Comparison of ENCODE assay signal across 14 mouse cellular contexts in the genomic region with DNA sequence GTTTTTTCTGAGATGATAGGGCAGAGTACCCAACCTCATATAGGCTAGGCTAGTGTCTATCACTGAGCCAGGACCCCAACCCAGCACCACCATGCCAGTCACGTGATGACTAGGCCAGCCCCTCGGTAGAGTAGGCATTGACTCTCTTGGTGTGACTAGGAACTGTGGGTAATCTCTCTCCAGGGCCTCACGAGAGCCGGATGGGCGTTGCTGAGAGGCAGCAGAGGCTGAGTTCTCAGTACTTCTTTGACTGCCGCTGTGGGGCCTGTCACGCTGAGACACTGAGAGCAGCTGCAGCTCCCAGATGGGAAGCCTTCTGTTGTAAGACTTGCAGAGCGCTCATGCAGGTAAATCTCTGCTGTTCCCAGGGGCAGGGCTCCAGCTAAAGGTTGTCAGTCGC. TPM values are rescaled to one million over a fixed set of nuclear protein-coding genes. Genes with fewer than 3 reads are reported as not detected.
DNase-seq lines count a peak whose midpoint lies in the region; ATAC-seq and TF ChIP-seq lines count a peak whose summit lies in the region.
"Had no signal": no experiment of that assay in that cellular context is flagged by ENCODE, and none has a peak within 500 bp of the region (broad histone marks: within the 10 kb centered on the region; RNA-seq: fewer than 3 reads in every experiment).

No protein-coding gene starts in this region.

- WGBS in embryonic facial prominence, embryonic 14.5 days: 73% methylated on average over 9 of the region's 9 CpGs
- WGBS in embryonic facial prominence, embryonic 10.5 days: 67% methylated on average over 9 of the region's 9 CpGs
- 32% methylated on average over 9 of the region's 9 CpGs for WGBS in cerebellum, adult 2 months

- H3K27me3 ChIP-seq in embryonic facial prominence, embryonic 14.5 days (replicated peaks; ENCODE audit: control insufficient read depth, insufficient read depth, low read length): no peaks in the 10 kb centered on the region
- no peaks in the 10 kb centered on the region for H3K27me3 ChIP-seq in embryonic facial prominence, embryonic 10.5 days (replicated peaks; ENCODE audit: low read depth, poor library complexity, severe bottlenecking)
- H3K27me3 ChIP-seq in C2C12 (ENCODE audit: control insufficient read depth, insufficient read depth, insufficient read length): no peaks in the 10 kb centered on the region
- H3K27me3 ChIP-seq in cerebellum, adult 2 months (ENCODE audit: control insufficient read depth, insufficient read depth, low read length): no peaks in the 10 kb centered on the region
- H3K27me3 ChIP-seq: embryonic facial prominence, embryonic 12.5 days had no signal

- H3K9ac ChIP-seq in embryonic facial prominence, embryonic 14.5 days (ENCODE audit: low read depth, low read length): no peak overlapping the region
- H3K9ac ChIP-seq: embryonic facial prominence, embryonic 12.5 days; liver, postnatal 0 days had no signal

- H3K36me3 ChIP-seq in embryonic facial prominence, embryonic 14.5 days (ENCODE audit: control insufficient read depth, insufficient read depth, low read length): no peaks in the 10 kb centered on the region
- H3K36me3 ChIP-seq in embryonic facial prominence, embryonic 10.5 days (replicated peaks): peaks cover 8% of the 10 kb centered on the region; the same call in 1 of the 2 replicates
- peaks cover 16% of the 10 kb centered on the region for H3K36me3 ChIP-seq in C2C12 (ENCODE audit: control insufficient read depth, insufficient read depth)

- H3K27ac ChIP-seq in embryonic facial prominence, embryonic 14.5 days (replicated peaks; ENCODE audit: low read depth, low read length): no peak overlapping the region
- no peak overlapping the region for H3K27ac ChIP-seq in embryonic facial prominence, embryonic 10.5 days (replicated peaks)
- no peak overlapping the region for H3K27ac ChIP-seq in cerebellum, adult 2 months (ENCODE audit: insufficient read depth, low read length)
- H3K27ac ChIP-seq: embryonic facial prominence, embryonic 12.5 days; limb, embryonic 10.5 days had no signal

- no peaks in the 10 kb centered on the region for H3K9me3 ChIP-seq in embryonic facial prominence, embryonic 14.5 days (ENCODE audit: control insufficient read depth, low read length)
- no peaks in the 10 kb centered on the region for H3K9me3 ChIP-seq in embryonic facial prominence, embryonic 10.5 days
- H3K9me3 ChIP-seq: embryonic facial prominence, embryonic 12.5 days; limb, embryonic 10.5 days had no signal

- peak; percentile 19 for DNase-seq in embryonic facial prominence, embryonic 14.5 days (ENCODE audit: low spot score)
- DNase-seq in embryonic facial prominence, embryonic 10.5 days (ENCODE audit: low spot score): no peak
- peak; percentile 43 to 55 for DNase-seq in layer of hippocampus, adult 8-10 months (ENCODE audit: low spot score in 2 of 2)
- no peak for DNase-seq in layer of hippocampus, postnatal 36 days
- peak; percentile 34 to 43 for DNase-seq in cerebellum, adult 2 months
- no peak for DNase-seq in MN1 (ENCODE audit: low spot score)
- DNase-seq: gastrocnemius, postnatal 10 days; kidney, postnatal 14 days; liver, postnatal 0 days had no signal

- H3K4me2 ChIP-seq in embryonic facial prominence, embryonic 14.5 days (ENCODE audit: low read depth, low read length): no peak overlapping the region
- H3K4me2 ChIP-seq: embryonic facial prominence, embryonic 12.5 days had no signal

- TF ChIP-seq CTCF in C2C12 (IDR thresholded peaks at IDR 0.05; ENCODE audit: control insufficient read depth, insufficient read depth, insufficient read length): no peak
- no peak for TF ChIP-seq CTCF in cerebellum, adult 2 months (IDR thresholded peaks at IDR 0.05; ENCODE audit: borderline replicate concordance, insufficient read depth, low read depth, low read length)

- no peaks in the 10 kb centered on the region for H3K4me1 ChIP-seq in embryonic facial prominence, embryonic 14.5 days (ENCODE audit: control insufficient read depth, insufficient read depth, low read length)
- H3K4me1 ChIP-seq in embryonic facial prominence, embryonic 10.5 days: 0 out of 2 replicates have a peak, but pooled peaks cover 3% of the 10 kb centered on the region
- H3K4me1 ChIP-seq in cerebellum, adult 2 months (ENCODE audit: control insufficient read depth, insufficient read depth, low read length): peaks cover 15% of the 10 kb centered on the region
- H3K4me1 ChIP-seq: embryonic facial prominence, embryonic 12.5 days; limb, embryonic 10.5 days had no signal

- no peak overlapping the region for H3K4me3 ChIP-seq in embryonic facial prominence, embryonic 14.5 days (ENCODE audit: low read depth, low read length)
- H3K4me3 ChIP-seq in embryonic facial prominence, embryonic 10.5 days: no peak overlapping the region
- peak overlapping the region; percentile 31 for H3K4me3 ChIP-seq in C2C12 (ENCODE audit: insufficient read depth, poor library complexity, severe bottlenecking)
- no peak overlapping the region for H3K4me3 ChIP-seq in cerebellum, adult 2 months (replicated peaks; ENCODE audit: insufficient read depth, low read depth, low read length)
- H3K4me3 ChIP-seq: embryonic facial prominence, embryonic 12.5 days; limb, embryonic 10.5 days had no signal

- ATAC-seq in embryonic facial prominence, embryonic 14.5 days (ENCODE audit: low read depth): no peak
- ATAC-seq in inflammation-experienced regulatory T-cells, adult 6 months: no peak
- ATAC-seq: liver, postnatal 0 days had no signal

- H3K79me2 ChIP-seq in C2C12 (ENCODE audit: control insufficient read depth, insufficient read depth): peaks cover 21% of the 10 kb centered on the region

- H3ac ChIP-seq in C2C12 (ENCODE audit: control insufficient read depth, insufficient read length, low read depth): peak overlapping the region; percentile 78

- H3K79me3 ChIP-seq in C2C12 (ENCODE audit: low read depth): peaks cover 2% of the 10 kb centered on the region

- no peak for TF ChIP-seq POLR2A in cerebellum, adult 2 months (IDR thresholded peaks at IDR 0.05; ENCODE audit: borderline replicate concordance, insufficient read depth, low read length)

TF ChIP-seq in C2C12, 6 proteins besides CTCF, POLR2A, EP300 and RAD21:
- TF ChIP-seq USF1 (IDR thresholded peaks at IDR 0.05; ENCODE audit: low read depth) (peak; percentile 98), MYOG (IDR thresholded peaks at IDR 0.05; ENCODE audit: control insufficient read depth, extremely low read depth, insufficient read length) (no peak), CEBPB (IDR thresholded peaks at IDR 0.05; ENCODE audit: low read depth) (no peak), MYOD1 (IDR thresholded peaks at IDR 0.05; ENCODE audit: control insufficient read depth, insufficient read length, low read depth) (peak; percentile 73), FOSL1 (IDR thresholded peaks at IDR 0.05; ENCODE audit: insufficient read depth, low read length, poor library complexity, severe bottlenecking) (no peak), MAX (IDR thresholded peaks at IDR 0.05) (peak; percentile 52)

RNA-seq across cellular contexts. Expression of a gene that starts 22.4 kb away (rescaled TPM):
- polyA plus RNA-seq in embryonic facial prominence, embryonic 14.5 days (2014; fragmentation: Nextera tagmentation; extraction: Ambion mirVana): 354 and 373 TPM in 2 replicates
- 211 and 216 TPM in 2 replicates for polyA plus RNA-seq in embryonic facial prominence, embryonic 10.5 days (2016; fragmentation: Nextera tagmentation; extraction: Ambion mirVana)
- total RNA-seq in layer of hippocampus, adult 8-10 months (2022): 10 to 100 TPM in 3 of 4 experiments, 1 to 10 TPM in 1; 9.7 to 16.0 (median 11.5) TPM
- total RNA-seq in layer of hippocampus, postnatal 36 days (2021): 10 to 100 TPM; 12.5 to 17.0 TPM
- polyA plus RNA-seq in C2C12 (2012; fragmentation: generic; extraction: Trizol): 1,152 TPM
- polyA plus RNA-seq in cerebellum, adult 2 months (2012; rRNA removed): 27.5 and 32.9 TPM in 2 replicates
- polyA plus RNA-seq in inflammation-experienced regulatory T-cells, adult 6 months (2017; shearing (Covaris generic)): 1 to 10 TPM; 3.3 to 5.0 (median 4.9) TPM

RNA-seq across cellular contexts. Expression of a gene that starts 39.3 kb away (rescaled TPM):
- not detected in 2 replicates for polyA plus RNA-seq in embryonic facial prominence, embryonic 14.5 days (2014; fragmentation: Nextera tagmentation; extraction: Ambion mirVana)
- polyA plus RNA-seq in embryonic facial prominence, embryonic 10.5 days (2016; fragmentation: Nextera tagmentation; extraction: Ambion mirVana): not detected in 2 replicates
- total RNA-seq in layer of hippocampus, adult 8-10 months (2022): 1 to 10 TPM in 2 of 4 experiments, under 1 TPM in 2; 0.45 to 4.0 (median 1.8) TPM
- under 1 TPM; 0.40 to 0.50 TPM for total RNA-seq in layer of hippocampus, postnatal 36 days (2021)
- polyA plus RNA-seq in C2C12 (2012; fragmentation: generic; extraction: Trizol): 0.07 TPM
- 0.13 and 0.15 TPM in 2 replicates for polyA plus RNA-seq in cerebellum, adult 2 months (2012; rRNA removed)
- not detected for polyA plus RNA-seq in inflammation-experienced regulatory T-cells, adult 6 months (2017; shearing (Covaris generic))
- total RNA-seq: megakaryocyte-erythroid progenitor cell, adult 5-6 weeks had no signal
- polyA plus RNA-seq: limb, embryonic 10.5 days had no signal

RNA-seq across cellular contexts. Expression of a gene that starts 51.9 kb away (rescaled TPM):
- polyA plus RNA-seq in embryonic facial prominence, embryonic 14.5 days (2014; fragmentation: Nextera tagmentation; extraction: Ambion mirVana): 7.8 and 10.2 TPM in 2 replicates
- polyA plus RNA-seq in embryonic facial prominence, embryonic 10.5 days (2016; fragmentation: Nextera tagmentation; extraction: Ambion mirVana): 18.2 TPM in 2 replicates
- 10 to 100 TPM; 15.0 to 23.6 (median 19.6) TPM for total RNA-seq in layer of hippocampus, adult 8-10 months (2022)
- 10 to 100 TPM; 12.8 to 14.4 TPM for total RNA-seq in layer of hippocampus, postnatal 36 days (2021)
- 14.7 TPM for polyA plus RNA-seq in C2C12 (2012; fragmentation: generic; extraction: Trizol)
- 9.1 and 9.2 TPM in 2 replicates for polyA plus RNA-seq in cerebellum, adult 2 months (2012; rRNA removed)
- 10 to 100 TPM; 10.8 to 25.4 (median 23.2) TPM for polyA plus RNA-seq in inflammation-experienced regulatory T-cells, adult 6 months (2017; shearing (Covaris generic))

RNA-seq across cellular contexts. Expression of a gene that starts 52.0 kb away (rescaled TPM):
- polyA plus RNA-seq in embryonic facial prominence, embryonic 14.5 days (2014; fragmentation: Nextera tagmentation; extraction: Ambion mirVana): 85.0 and 85.8 TPM in 2 replicates
- polyA plus RNA-seq in embryonic facial prominence, embryonic 10.5 days (2016; fragmentation: Nextera tagmentation; extraction: Ambion mirVana): 192 and 201 TPM in 2 replicates
- 10 to 100 TPM; 61.7 to 67.5 (median 66.1) TPM for total RNA-seq in layer of hippocampus, adult 8-10 months (2022)
- total RNA-seq in layer of hippocampus, postnatal 36 days (2021): 10 to 100 TPM; 58.5 to 60.8 TPM
- 164 TPM for polyA plus RNA-seq in C2C12 (2012; fragmentation: generic; extraction: Trizol)
- polyA plus RNA-seq in cerebellum, adult 2 months (2012; rRNA removed): 59.3 and 64.2 TPM in 2 replicates
- polyA plus RNA-seq in inflammation-experienced regulatory T-cells, adult 6 months (2017; shearing (Covaris generic)): 100 to 1,000 TPM; 199 to 296 (median 217) TPM

RNA-seq across cellular contexts. Expression of a gene that starts 54.4 kb away (rescaled TPM):
- 5.7 and 7.0 TPM in 2 replicates for polyA plus RNA-seq in embryonic facial prominence, embryonic 14.5 days (2014; fragmentation: Nextera tagmentation; extraction: Ambion mirVana)
- polyA plus RNA-seq in embryonic facial prominence, embryonic 10.5 days (2016; fragmentation: Nextera tagmentation; extraction: Ambion mirVana): 6.0 and 6.8 TPM in 2 replicates
- 10 to 100 TPM; 23.5 to 25.3 (median 24.3) TPM for total RNA-seq in layer of hippocampus, adult 8-10 months (2022)
- 10 to 100 TPM; 20.6 to 22.6 TPM for total RNA-seq in layer of hippocampus, postnatal 36 days (2021)
- polyA plus RNA-seq in C2C12 (2012; fragmentation: generic; extraction: Trizol): 21.6 TPM
- 15.1 and 15.3 TPM in 2 replicates for polyA plus RNA-seq in cerebellum, adult 2 months (2012; rRNA removed)
- polyA plus RNA-seq in inflammation-experienced regulatory T-cells, adult 6 months (2017; shearing (Covaris generic)): 1 to 10 TPM; 5.1 to 7.9 (median 5.2) TPM

Comparison
In these comparisons a context has a peak if more than half of its experiments do, and no peak if none do; other contexts are left out.
1. DNase-seq: peak in embryonic facial prominence, embryonic 14.5 days (single experiment), layer of hippocampus, adult 8-10 months (2 of 2) and cerebellum, adult 2 months (2 of 2); none in embryonic facial prominence, embryonic 10.5 days (single experiment), layer of hippocampus, postnatal 36 days (0 of 2) and MN1 (single experiment).